Mouse (Mus musculus): ENCODE data around the gene Foxa2.

Gene Foxa2

GRCm38 (mm10) chr2:148039351-148040235 lies 7.2 kb downstream of the Foxa2 start:
- no peak for DNase-seq (ENCODE audit: low read depth, low spot score)

GRCm38 (mm10) chr2:148038366-148039310 lies 8.1 kb downstream of the Foxa2 start:
- DNase-seq (ENCODE audit: low read depth, low spot score) = no peak

DNA sequence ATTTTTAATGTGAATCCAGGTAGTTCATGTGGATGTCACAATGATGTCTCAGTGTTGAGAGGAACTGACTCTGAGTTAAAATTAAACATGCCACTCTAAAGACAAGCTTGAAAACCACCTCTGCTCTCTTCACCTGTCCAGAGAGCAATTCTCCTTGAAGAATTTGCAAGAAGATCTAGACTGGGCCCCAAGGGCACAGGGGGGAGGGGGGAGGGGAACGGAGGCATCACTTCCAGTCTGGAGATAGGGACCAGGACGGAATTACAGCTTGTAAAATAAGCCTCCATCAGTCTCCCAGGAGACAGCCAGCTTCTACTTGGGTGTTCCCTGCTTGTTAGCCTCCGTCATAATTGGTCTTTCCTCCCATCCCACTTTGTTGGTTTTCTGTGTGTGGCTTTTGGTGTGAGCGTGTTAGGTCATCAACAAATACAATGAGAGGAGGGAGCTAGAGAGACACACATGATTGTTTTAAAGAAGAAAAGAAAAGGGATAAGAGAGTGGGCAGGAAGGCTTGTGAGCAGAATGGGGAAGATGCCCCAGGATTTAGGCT lies 10.1 kb downstream of the Foxa2 start:
- DNase-seq (ENCODE audit: low read depth, low spot score) = no peak

- no peak for DNase-seq (ENCODE audit: low read depth, low spot score)
Observed at GRCm38 (mm10) chr2:148030991-148031675, 15.6 kb downstream of the Foxa2 start.

DNA sequence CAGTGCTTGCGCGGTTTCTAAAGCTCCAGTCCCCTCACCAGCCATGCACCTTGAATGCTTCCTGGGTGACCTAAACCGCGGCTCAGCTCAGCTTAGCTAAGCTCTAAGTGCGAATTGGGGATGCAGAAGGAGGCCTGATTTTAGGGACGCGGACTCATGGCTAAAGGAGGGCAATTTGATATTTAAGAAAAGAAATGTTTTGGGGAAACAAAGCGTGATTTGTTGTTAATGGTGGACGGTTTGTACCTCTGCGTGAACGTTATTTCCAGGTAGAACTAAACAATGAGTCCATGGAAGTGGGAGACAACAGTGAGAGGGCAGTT lies 16.2 kb downstream of the Foxa2 start:
- no peak for DNase-seq (ENCODE audit: low read depth, low spot score)

GRCm38 (mm10) chr2:148029751-148030612 lies 16.8 kb downstream of the Foxa2 start:
- no peak for DNase-seq (ENCODE audit: low read depth, low spot score)

GRCm38 (mm10) chr2:148029050-148029608 lies 17.6 kb downstream of the Foxa2 start:
- DNase-seq (ENCODE audit: low read depth, low spot score) = no peak

DNA sequence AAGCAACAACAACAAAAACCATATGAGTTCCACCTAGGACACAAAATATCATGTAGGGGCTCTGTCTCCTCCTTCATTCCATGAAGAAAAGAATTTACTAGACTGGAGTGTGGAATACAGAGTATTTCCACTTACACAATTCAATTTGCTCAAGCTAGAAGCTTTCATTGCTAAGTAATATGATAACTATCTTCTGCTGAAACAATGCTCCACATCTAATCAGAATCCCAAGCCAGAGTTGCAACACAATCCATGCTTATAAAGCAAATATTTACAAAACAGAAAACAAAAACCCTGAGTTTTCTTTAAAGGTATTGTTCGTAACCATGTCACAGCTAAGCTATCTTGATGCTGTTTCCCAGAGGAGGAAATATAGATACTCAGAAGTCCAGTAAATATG lies 20.4 kb downstream of the Foxa2 start:
- DNase-seq (ENCODE audit: low read depth, low spot score) = no peak

DNA sequence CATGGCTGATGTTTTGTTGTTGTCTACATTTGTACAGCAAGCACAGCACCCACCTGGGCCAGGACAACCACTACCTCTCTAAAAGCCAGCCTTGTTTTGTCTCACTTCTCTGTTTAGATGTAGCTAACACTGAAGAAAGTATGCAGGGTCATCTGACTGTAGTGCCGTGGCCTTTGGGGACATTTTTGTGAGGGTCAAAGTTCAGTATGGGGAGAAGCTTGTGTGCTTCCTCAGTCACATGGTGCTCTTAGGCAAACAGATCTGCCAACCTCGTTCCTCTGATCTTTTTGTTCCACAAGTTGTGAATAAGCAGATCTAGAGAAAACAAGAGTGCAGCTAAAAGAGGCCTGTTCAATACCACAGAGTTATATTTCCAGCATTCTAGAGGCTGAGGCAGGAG lies 21.3 kb downstream of the Foxa2 start:
- DNase-seq (ENCODE audit: low read depth, low spot score) = no peak

GRCm38 (mm10) chr2:148024268-148024935 lies 22.4 kb downstream of the Foxa2 start:
- no peak for DNase-seq (ENCODE audit: low read depth, low spot score)

- DNase-seq (ENCODE audit: low read depth, low spot score) = no peak
Observed at GRCm38 (mm10) chr2:148023340-148023806, 23.4 kb downstream of the Foxa2 start.

DNA sequence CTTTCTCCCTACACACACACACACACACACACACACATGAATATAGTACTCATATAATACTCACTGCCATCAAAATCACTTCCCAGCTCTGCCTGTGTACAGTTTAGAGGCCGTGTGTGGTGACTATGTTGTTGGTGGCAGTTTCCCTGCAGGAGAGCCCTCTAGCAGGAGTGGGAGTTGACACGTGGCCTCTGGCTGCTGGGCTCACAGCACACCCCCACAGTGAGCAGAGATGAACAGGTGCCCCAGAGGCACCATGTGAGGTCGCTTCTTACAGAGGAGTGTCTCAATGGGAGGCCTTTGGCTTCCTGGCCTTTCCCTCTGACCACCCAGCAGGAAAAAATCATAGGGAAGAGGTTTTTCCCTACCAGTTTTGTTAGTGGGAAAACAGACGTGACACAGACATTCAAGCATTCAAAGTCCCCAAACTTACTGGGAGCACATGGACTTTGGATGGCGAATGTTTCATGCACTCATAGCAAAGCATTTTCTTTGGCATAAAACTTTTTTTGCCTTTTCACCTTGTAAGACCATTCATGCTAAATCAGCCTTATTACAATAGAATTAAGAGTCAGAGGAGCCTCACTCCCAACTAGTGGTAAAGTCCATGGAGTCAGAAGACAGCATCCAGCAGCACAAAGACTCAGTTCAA lies 24.7 kb downstream of the Foxa2 start:
- DNase-seq (ENCODE audit: low read depth, low spot score) = no peak

DNA sequence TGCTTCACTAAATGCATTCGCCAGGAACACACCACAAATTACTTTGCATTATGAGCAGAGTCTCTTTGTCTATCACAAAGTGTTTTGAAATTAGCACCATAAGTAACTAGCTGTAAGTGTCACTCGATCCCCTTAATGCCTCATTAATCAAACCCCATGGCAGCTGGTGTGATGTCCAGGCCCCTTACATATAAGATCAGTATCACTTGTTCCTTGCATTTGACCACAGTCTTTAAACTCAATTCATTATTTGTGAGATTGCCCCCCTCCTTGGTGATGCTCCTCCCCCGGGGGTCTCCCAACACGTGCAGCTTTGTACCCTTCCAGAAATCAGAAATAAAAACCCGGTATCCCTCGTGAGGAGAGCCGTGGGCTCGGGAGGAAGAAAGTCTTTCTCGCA lies 25.8 kb downstream of the Foxa2 start:
- DNase-seq (ENCODE audit: low read depth, low spot score) = no peak

DNA sequence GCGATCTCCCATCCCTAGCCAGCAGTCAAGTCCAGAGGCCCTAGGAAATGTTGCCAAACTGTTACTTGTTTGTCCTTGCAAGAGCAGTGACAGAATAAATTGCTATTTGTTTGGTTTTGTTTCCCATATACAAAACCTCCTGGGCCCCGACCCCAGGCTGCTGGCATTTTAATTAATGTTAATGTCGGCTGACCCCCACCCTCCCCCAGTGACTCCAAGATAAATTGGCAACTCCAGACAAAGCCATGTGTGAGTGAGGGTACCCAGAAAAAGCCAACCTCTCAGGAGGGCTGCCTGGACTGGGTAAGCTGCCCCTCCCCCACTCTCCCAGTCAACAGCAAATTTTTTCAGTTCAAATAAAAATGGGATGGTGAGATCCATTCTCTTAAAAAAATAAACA lies 26.6 kb downstream of the Foxa2 start:
- no peak for DNase-seq (ENCODE audit: low read depth, low spot score)

DNA sequence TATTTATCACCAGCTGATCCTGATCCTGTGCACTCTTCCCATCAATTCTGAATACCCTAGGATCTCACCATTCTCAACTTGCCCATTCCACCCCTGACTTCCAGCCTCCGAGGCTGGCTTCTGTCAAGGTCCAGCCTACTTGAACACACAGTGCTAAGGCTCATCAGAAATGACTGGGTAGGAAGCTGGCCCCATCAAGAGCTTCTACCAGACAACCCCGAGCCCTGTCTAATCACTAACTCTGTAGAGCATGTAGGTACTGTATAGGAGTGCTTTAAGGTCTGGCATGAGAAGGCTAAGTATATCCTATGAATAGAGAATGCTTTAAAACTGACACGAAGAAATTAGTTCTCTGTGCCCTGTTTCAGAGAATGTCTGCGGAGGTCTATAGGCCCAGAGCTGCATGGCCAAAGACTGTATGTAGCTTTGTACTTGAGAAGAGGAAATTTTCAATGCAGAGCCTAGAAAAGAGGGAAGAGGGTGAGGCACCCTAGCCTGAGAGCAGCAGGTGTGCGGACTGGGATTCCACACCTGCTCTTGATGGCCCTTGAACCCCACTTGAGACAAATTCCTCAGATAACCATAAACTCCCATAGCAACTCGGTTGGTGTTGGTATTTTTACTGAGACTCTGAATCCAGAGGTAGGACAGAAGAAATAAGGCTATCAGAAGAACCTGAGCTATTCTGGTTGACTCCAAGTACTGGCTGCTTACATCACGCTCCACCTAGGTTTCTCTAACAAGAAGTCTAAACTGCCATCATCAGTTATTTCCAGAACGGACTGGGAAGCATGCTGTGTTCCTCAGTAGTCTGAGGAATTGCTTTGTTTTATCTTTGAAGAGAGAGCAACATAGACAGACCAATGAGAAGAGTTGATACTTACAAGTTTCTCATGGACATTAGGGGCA lies 28.7 kb downstream of the Foxa2 start:
- no peak for DNase-seq (ENCODE audit: low read depth, low spot score)

DNA sequence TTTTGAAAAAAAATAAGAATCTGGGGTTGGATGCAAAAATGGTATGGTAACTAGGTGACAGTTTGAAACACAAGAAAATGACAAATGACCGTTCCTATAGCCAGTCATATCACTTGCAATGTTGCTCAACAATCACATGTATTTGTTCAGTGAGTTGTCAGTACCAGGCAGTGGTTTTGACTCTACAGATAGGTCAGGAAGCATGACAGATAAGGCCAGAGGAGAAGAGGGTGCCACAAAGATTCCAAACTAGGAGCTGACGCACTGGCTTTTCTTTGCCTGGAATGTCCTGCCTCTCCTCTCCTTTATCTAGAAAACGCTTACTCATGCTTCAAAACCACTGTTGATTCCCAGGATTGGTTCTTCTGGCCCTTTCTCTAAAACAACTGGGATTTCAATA lies 33.4 kb downstream of the Foxa2 start:
- DNase-seq (ENCODE audit: low read depth, low spot score) = no peak

DNA sequence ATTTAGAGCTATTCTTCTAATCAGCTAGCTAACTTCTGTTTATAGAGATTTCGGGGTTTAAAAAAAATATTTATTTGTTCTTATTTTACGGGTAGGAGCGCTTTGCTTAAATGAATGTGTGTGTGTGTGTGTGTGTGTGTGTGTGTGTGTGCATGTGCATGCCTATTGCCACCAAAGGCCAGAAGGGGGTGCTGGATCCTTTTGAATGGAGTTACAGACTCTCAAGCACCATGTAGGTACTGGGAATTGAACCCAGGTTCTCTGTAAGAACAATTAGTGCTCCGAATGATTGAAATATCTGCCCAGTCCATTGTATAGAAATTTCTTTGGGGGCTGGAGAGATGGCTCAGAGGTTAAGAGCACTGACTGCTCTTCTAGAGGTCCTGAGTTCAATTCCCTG lies 37.7 kb downstream of the Foxa2 start:
- DNase-seq (ENCODE audit: low read depth, low spot score) = no peak
